Mouse (Mus musculus) lung, adult 2 months (tissue): ENCODE measurements around the gene Slc39a9.

Experiments
- CTCF ChIP-seq: fragments of 200-500 bp; IDR thresholded peaks from 2 replicates; pipeline ENCODE4 v1.5.1; 2011; ENCODE audit warnings: mild to moderate bottlenecking, low read length, control low read depth; ENCODE audit not compliant: insufficient read depth
- POLR2A ChIP-seq: fragments of 200-500 bp; IDR thresholded peaks from 2 replicates; pipeline ENCODE4 v1.6.1; 2011; ENCODE audit warnings: low read depth, mild to moderate bottlenecking, control low read depth, low read length, borderline replicate concordance; ENCODE audit errors: extremely low read depth

DNA sequence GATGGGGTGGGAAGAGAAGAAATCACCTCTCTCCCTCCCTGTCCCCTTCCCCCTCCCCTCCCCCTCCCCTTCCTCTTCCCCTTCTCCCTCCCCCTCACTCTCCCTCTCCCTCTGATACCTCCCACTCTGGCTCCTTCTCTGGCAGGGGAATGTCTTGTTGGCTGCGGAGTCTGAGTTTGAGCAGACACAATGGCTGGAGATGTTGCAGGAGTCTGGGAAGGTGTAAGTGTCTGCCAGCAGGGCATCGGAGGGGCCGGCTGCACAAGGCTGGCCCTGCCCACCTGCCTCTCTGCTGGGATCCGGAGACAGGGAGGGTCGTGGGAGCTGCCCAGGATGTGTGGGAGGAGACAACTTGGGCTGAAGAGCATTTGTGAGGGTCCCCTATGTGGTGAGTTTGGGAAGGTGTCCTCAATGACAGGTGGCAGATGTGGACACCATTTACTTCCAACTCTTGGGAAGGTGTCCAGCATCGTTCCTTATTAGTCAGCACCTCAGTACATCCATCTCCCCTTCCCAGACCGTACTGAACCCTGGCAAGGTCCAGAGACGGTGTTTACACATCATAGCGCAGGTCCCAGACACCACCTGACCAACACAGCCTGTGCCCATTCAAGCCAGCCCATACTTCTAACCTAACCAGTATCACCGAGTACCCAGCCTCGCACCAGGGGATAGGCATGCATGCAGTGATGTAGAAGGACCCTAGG, 62.7 kb downstream of the Slc39a9 start:
- TF ChIP-seq CTCF, result no peak
- TF ChIP-seq POLR2A, result no peak
